Mouse (Mus musculus) urinary bladder, postnatal 10 days (tissue): ENCODE measurements around the gene Lime1.

ENCODE experiments used
- DNase-seq: peaks from one replicate; pipeline ENCODE4 v3.0.0; 2022; ENCODE audit warnings: low spot score

Gene Lime1

GRCm38 (mm10) chr2:181379778-181380177, at the start of gene Lime1:
TSS of gene Lime1 (plus strand) at chr2:181380078.
- no peak for DNase-seq

DNA sequence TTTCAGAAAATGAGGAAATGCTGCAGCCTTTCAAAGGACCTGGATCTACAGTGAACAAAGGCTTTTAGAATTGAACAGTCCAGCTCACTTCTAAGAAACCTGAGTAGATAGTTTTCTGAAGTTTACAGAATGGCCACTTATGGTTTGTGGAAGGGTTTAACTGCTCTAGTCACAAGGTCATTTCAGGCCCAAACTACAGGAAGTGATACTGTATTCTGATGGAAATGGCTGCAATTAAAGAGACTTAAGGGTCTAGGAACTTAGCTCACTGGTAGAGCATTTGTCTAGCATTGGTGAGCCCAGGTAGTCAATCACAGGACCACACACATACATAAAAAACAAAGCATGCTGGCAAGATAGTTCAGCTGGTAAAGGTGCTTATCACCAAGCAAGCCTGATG, 47.3 kb upstream of the Lime1 start:
- no peak for DNase-seq

DNA sequence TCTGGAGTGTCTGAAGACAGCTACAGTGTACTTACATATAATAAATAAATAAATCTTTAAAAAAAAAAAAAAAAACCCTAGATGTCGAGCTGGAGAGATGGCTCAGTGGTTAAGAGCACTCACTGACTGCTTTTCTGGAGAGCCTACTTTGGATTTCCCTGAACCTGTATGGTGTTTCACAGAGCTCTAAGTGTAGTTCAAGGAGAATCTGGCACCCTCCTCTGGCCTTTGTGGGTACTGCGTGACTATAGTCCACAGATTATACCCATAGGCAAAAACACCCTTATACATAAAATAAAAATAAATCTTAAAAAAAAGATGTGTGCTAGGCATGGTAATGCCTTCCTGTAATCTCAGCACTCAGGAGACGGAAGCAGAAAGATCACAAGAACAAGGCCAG, 45.9 kb upstream of the Lime1 start:
- DNase-seq: no peak

DNA sequence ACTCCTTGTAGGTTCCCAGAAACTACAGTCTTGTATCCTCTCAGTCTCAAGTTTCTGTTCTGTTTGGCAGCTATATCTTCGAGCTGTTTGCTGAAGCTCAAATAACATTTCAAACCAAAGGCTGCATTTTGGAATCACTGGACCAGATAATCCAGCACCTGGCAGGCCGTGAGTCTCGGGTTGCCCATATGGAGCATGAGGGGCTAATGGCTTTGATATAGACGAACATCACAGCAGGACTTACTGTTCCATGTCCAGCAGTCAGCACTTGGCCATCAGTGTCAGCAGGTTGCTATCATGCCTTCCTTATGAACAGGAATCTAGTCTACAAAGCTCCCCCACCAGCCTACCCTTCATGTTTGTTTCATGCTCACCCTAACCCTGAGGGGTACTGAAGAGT, 39.5 kb upstream of the Lime1 start:
- no peak for DNase-seq

- no peak for DNase-seq
Measured at GRCm38 (mm10) chr2:181342766-181343165, 37.1 kb upstream of the Lime1 start.

DNA sequence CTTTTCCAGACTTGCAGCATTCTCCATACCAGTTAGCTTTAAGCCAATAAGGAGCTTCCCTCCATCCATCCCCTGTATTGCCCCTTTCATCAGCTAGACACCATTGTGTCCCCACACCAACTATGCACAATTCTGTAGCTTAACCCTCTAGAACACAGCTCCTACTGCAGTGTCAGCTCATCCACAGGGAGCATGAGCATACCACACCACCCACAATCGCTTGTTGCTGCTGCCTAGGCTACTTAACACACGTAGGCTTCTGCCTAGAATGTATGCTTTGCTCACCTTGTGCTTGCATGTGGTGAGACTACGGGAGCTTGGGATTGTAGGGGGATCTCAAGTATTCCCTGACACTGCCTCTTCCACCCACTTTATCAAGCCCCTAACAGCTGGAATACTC, 23.1 kb upstream of the Lime1 start:
- DNase-seq: no peak

DNA sequence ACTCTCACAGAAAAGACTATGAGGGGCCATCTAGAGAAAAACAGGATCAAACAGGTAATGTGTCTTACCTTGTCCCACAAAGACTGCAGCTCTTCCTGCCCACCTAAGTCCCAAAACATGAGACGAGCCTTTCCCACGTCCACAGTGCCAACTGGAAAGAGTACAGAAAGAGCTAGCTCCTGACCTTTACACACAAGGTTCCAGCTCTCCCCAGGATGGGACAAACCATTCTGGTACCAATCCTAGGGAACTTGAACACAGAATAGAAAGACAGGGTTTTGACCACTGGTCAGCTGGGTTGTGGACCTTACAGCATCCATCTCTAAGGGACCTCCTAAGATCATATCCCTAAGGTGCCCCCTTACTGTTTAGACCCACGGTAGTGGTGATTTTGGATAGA, 15.9 kb upstream of the Lime1 start:
- no peak for DNase-seq

- DNase-seq: no peak
Measured at GRCm38 (mm10) chr2:181364487-181364859, 15.4 kb upstream of the Lime1 start.

DNA sequence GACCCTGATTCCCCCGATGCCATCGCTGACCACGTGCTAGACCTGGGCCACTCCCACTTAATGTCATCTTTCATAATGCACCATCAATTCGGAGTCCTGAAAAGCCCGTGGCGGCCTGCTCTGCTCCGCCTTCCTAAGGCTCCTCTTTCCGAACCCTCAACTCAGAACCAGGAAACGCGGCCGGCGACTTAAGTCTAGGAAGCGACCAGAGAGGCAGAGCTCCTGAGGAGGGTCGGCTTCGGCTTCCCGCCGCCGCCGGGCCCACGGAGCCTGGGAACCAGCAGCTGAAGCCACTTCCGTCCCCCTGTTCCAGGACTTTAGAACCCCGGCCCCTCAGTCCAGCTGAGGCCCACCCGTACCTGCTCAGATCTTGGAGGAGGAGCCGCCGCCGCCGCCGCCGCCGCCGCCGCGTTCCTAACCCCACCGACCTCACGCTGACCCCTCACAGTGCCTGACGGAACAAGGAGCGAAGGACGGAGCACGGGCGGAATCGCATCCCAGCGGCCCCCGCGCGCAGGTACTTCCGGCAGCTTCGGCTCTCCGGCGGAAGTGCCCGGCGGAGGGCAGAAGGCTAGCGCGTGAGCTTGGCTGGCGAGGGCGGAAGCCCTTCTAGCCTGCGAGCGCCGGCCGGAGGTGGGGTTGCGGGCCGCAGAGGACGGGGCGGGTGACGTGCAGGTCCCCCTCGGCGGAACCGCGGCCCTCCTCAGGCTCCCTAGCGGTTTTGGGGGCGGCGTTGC, 14.8 kb upstream of the Lime1 start, which contains the start of the genes Zgpat and Arfrp1:
Gene Zgpat, plus strand, starts transcription at position 69 of the 737 bp plus-strand sequence.
Gene Arfrp1, minus strand, starts transcription at position 545 of the 737 bp plus-strand sequence.
- DNase-seq: peak; percentile 41

GRCm38 (mm10) chr2:181365655-181366075, 14.2 kb upstream of the Lime1 start:
- no peak for DNase-seq

DNA sequence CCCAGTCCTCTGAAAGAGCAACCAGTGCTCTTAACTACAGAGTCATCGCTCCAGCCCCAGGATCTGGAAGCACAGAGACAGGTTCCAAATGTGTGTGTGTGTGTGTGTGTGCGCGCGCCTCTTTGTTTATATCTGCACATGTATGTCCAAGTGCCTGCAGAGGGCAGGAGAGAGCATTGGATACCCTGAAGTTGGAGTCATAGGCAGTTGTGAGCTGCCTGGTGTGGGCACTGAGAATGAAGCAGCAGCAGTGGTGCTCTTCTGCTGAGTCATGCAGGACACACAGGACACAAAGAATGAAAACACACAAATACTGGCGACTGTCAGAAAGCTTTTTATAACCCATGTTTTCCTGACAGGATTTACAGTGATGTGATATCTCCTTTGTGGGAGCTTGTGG, 9.9 kb upstream of the Lime1 start:
- DNase-seq: no peak

GRCm38 (mm10) chr2:181375787-181376186, 4.1 kb upstream of the Lime1 start:
- DNase-seq: no peak

GRCm38 (mm10) chr2:181377230-181377629, 2.6 kb upstream of the Lime1 start:
- DNase-seq: no peak

DNA sequence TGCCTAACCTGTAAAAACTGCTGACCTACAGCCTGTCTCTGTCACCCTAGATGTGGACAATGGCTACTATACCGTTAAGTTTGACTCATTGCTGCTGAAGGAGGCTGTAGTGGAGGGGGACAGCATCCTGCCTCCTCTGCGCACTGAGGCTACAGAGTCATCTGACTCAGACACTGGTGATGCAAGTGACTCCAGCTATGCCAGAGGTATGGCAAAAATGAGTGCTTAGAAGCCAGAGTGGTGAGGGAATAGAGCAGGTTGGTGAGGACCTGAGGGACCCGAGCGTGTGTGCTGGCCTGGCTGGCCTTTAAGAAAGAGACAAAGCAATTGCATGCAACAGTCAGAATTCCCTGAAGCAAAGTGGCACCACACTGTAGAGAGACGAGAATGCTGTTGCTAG, 1.2 kb upstream of the Lime1 start:
- no peak for DNase-seq

DNA sequence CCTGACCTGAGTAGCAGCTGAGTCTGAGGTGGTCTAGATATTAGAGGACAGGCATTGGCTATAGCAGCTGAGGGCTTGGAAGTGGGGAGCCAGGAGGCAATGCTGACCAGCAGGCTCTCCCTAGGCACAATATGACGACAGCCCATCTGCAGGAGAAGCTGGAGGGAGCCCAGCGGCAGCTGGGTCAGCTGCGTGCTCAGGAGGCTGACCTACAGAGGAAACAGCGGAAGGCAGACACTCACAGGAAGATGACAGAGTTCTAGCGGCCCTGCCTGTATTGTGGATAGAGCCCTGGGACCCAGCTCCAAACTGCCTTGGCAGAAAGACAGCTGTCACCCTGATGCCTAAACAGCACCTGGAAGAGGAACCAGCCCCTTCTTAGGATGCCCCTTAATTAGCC, 373 bp downstream of the Lime1 start:
- no peak for DNase-seq

DNA sequence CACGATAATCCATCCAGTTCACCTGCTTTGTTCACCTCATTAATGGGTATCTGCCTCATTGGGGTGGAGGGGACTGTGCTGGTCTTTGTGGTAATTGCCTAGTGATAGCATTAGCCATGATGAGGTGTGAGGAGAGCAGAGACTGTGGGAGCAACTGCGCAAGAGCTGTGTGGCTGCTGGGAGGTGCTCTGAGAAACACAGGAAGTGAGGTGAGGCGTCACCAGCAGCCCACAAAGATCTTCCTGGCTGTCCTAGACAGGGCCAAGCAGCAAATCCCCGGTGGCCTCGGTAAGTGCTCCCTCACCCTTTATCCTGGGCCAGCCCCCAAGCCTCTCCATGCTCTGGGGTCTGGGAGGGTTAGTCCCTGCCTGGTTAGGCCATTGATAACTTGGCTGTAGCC, 1.2 kb downstream of the Lime1 start:
- DNase-seq: no peak

GRCm38 (mm10) chr2:181381631-181382306, 1.9 kb downstream of the Lime1 start:
- no peak for DNase-seq

GRCm38 (mm10) chr2:181384463-181384862, 4.6 kb downstream of the Lime1 start:
- DNase-seq: no peak

DNA sequence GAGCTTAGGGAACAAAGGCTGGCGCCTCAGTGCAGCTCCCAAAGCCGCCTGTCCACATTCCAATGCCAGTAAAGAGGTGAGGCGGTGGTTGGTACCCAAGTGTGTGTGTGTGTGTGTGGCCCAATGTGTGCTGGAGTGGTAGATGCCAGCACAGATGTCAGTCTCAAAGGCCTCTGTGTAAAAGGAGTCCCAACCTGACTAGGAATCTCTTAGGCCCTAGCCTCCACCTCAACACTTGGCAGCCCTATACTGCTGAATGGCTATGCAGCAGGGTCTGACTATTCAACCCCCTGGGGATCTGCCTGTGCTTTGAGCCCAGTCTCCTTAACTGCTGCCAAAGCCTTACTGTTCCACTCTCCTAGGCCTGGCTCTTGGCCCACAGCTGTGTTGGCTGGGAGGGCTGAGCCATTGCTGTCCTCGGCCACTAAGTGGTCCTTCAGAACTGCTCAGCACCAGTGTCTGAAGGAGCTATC, 5.1 kb downstream of the Lime1 start:
- no peak for DNase-seq

- DNase-seq: no peak
Measured at GRCm38 (mm10) chr2:181385885-181386284, 6.0 kb downstream of the Lime1 start.

DNA sequence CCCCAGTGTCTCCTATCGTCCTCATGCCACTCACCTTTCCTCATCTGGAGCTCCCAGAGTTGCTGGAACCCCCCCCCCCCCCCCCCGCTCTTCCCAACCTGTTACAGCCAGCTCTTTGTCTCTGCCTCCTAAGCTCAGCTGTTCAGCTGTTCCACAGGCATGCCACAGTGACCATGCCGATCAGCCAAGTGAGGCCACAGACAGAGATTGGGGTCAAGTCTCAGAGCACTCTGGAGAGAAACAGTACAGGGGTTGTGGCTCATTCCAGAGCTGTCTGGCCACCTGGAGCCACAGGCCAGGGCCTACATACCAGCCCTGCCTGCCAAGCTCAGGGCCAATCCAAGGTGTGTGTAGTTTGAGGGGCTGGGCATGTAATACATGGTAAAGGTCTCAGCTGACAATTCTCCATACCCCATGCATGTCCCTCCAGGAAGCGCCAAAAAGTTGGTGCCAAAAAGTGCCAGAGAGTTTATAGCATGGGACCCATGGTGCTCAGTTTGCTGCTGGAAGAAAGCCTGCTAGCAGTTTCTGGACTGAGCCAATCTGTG, 6.9 kb downstream of the Lime1 start:
- DNase-seq: no peak

- DNase-seq: no peak
Measured at GRCm38 (mm10) chr2:181390136-181390870, 10.4 kb downstream of the Lime1 start.

GRCm38 (mm10) chr2:181391022-181391421, 11.1 kb downstream of the Lime1 start:
- no peak for DNase-seq
